Mouse (Mus musculus): Measurements from ENCODE around the gene 2310003L06Rik.

- TF ChIP-seq CTCF (IDR thresholded peaks at IDR 0.05; ENCODE audit: insufficient read depth, low read length) (no peak), POLR2A (IDR thresholded peaks at IDR 0.05; ENCODE audit: borderline replicate concordance, extremely low read depth, low read depth, low read length) (no peak)
These were observed 33.0 kb downstream of the 2310003L06Rik start, which contains the start of gene Smr3a for GRCm38 (mm10) chr5:88002249-88002648.

All from lung, adult 2 months (tissue).